Mouse (Mus musculus) ES-CJ7 (cell line): ENCODE data around the gene Prr29.
A peak's percentile ranks its signal among the peaks of the same experiment; 100 is the strongest.

ENCODE experiments used
- DNase-seq: peaks from one replicate; pipeline ENCODE4 v3.0.0; 2011; ENCODE audit warnings: low read depth, low spot score

Prr29 gene

GRCm38 (mm10) chr11:106398481-106398880, 33.2 kb downstream of the Prr29 start:
- DNase-seq = no peak

GRCm38 (mm10) chr11:106410011-106410410, 44.7 kb downstream of the Prr29 start:
- no peak for DNase-seq

- DNase-seq = no peak
Measured at GRCm38 (mm10) chr11:106410507-106410906, 45.2 kb downstream of the Prr29 start.

- DNase-seq = no peak
Measured at GRCm38 (mm10) chr11:106411157-106411556, 45.9 kb downstream of the Prr29 start.

- DNase-seq = no peak
Measured at GRCm38 (mm10) chr11:106412641-106413360, 47.5 kb downstream of the Prr29 start.

GRCm38 (mm10) chr11:106416331-106416730, 51.1 kb downstream of the Prr29 start:
- DNase-seq = no peak

GRCm38 (mm10) chr11:106417860-106418259, 52.6 kb downstream of the Prr29 start:
- no peak for DNase-seq

- peak; percentile 90 for DNase-seq
Measured at GRCm38 (mm10) chr11:106418622-106419196, 53.4 kb downstream of the Prr29 start.

GRCm38 (mm10) chr11:106419262-106420102, 54.2 kb downstream of the Prr29 start:
- no peak for DNase-seq

- DNase-seq = no peak
Measured at GRCm38 (mm10) chr11:106425201-106425600, 59.9 kb downstream of the Prr29 start.

- DNase-seq = no peak
Measured at GRCm38 (mm10) chr11:106426447-106426846, 61.2 kb downstream of the Prr29 start.
